Mouse (Mus musculus): ENCODE measurements around the gene Rybp. TPM values are rescaled to one million over a fixed set of nuclear protein-coding genes. Genes with fewer than 3 reads are reported as not detected.

The Rybp gene
- polyA plus RNA-seq, 1 experiment = 37.4 TPM

GRCm38 (mm10) chr6:100203492-100203891 is 83.8 kb downstream of the Rybp start:
- TF ChIP-seq CTCF (IDR thresholded peaks at IDR 0.05; ENCODE audit: extremely low read depth, insufficient read depth, low read length) (no peak), POLR2A (IDR thresholded peaks at IDR 0.05; ENCODE audit: extremely low read depth, insufficient read depth, low read length) (no peak)
- H3K4me1 ChIP-seq (ENCODE audit: control insufficient read depth, insufficient read depth, low read length) = peaks cover 7% of the 10 kb centered on the region
- no peak overlapping the region for H3K27ac ChIP-seq (ENCODE audit: insufficient read depth, low read length)
- H3K4me3 ChIP-seq (ENCODE audit: insufficient read depth, low read length) = no peak overlapping the region

- Histone ChIP-seq H3K4me1 (ENCODE audit: control insufficient read depth, insufficient read depth, low read length) (peaks cover 4% of the 10 kb centered on the region), H3K4me3 (ENCODE audit: insufficient read depth, low read length) (no peak overlapping the region), H3K27ac (ENCODE audit: insufficient read depth, low read length) (no peak overlapping the region)
- TF ChIP-seq POLR2A (IDR thresholded peaks at IDR 0.05; ENCODE audit: extremely low read depth, insufficient read depth, low read length) (no peak), CTCF (IDR thresholded peaks at IDR 0.05; ENCODE audit: extremely low read depth, insufficient read depth, low read length) (no peak)
Observed at GRCm38 (mm10) chr6:100202091-100202490, 85.2 kb downstream of the Rybp start.

GRCm38 (mm10) chr6:100197102-100197501 is 90.2 kb downstream of the Rybp start:
- TF ChIP-seq POLR2A (IDR thresholded peaks at IDR 0.05; ENCODE audit: extremely low read depth, insufficient read depth, low read length) = no peak
- TF ChIP-seq CTCF (IDR thresholded peaks at IDR 0.05; ENCODE audit: extremely low read depth, insufficient read depth, low read length) = no peak
- Histone ChIP-seq H3K27ac (ENCODE audit: insufficient read depth, low read length) (no peak overlapping the region), H3K4me3 (ENCODE audit: insufficient read depth, low read length) (no peak overlapping the region), H3K4me1 (ENCODE audit: control insufficient read depth, insufficient read depth, low read length) (no peaks in the 10 kb centered on the region)

GRCm38 (mm10) chr6:100195870-100196409 is 91.3 kb downstream of the Rybp start:
- H3K27ac ChIP-seq (ENCODE audit: insufficient read depth, low read length) = no peak overlapping the region

GRCm38 (mm10) chr6:100195091-100195490 is 92.2 kb downstream of the Rybp start:
- Histone ChIP-seq H3K27ac (ENCODE audit: insufficient read depth, low read length) (no peak overlapping the region), H3K4me3 (ENCODE audit: insufficient read depth, low read length) (no peak overlapping the region), H3K4me1 (ENCODE audit: control insufficient read depth, insufficient read depth, low read length) (no peaks in the 10 kb centered on the region)
- TF ChIP-seq CTCF (IDR thresholded peaks at IDR 0.05; ENCODE audit: extremely low read depth, insufficient read depth, low read length) (no peak), POLR2A (IDR thresholded peaks at IDR 0.05; ENCODE audit: extremely low read depth, insufficient read depth, low read length) (no peak)

More at GRCm38 (mm10) chr6:100195870-100196409, 91.3 kb downstream of the Rybp start:
- Histone ChIP-seq H3K4me1 (ENCODE audit: control insufficient read depth, insufficient read depth, low read length) (no peaks in the 10 kb centered on the region), H3K4me3 (ENCODE audit: insufficient read depth, low read length) (no peak overlapping the region)
- TF ChIP-seq POLR2A (IDR thresholded peaks at IDR 0.05; ENCODE audit: extremely low read depth, insufficient read depth, low read length) (no peak), CTCF (IDR thresholded peaks at IDR 0.05; ENCODE audit: extremely low read depth, insufficient read depth, low read length) (no peak)

- Histone ChIP-seq H3K4me1 (ENCODE audit: control insufficient read depth, insufficient read depth, low read length) (no peaks in the 10 kb centered on the region), H3K27ac (ENCODE audit: insufficient read depth, low read length) (no peak overlapping the region), H3K4me3 (ENCODE audit: insufficient read depth, low read length) (no peak overlapping the region)
- TF ChIP-seq CTCF (IDR thresholded peaks at IDR 0.05; ENCODE audit: extremely low read depth, insufficient read depth, low read length) = no peak
Observed at GRCm38 (mm10) chr6:100193760-100194159, 93.5 kb downstream of the Rybp start.

GRCm38 (mm10) chr6:100192691-100193229 is 94.5 kb downstream of the Rybp start:
- Histone ChIP-seq H3K27ac (ENCODE audit: insufficient read depth, low read length) (no peak overlapping the region), H3K4me1 (ENCODE audit: control insufficient read depth, insufficient read depth, low read length) (no peaks in the 10 kb centered on the region), H3K4me3 (ENCODE audit: insufficient read depth, low read length) (no peak overlapping the region)
- TF ChIP-seq POLR2A (IDR thresholded peaks at IDR 0.05; ENCODE audit: extremely low read depth, insufficient read depth, low read length) (no peak), CTCF (IDR thresholded peaks at IDR 0.05; ENCODE audit: extremely low read depth, insufficient read depth, low read length) (no peak)

- TF ChIP-seq CTCF (IDR thresholded peaks at IDR 0.05; ENCODE audit: extremely low read depth, insufficient read depth, low read length) = no peak
- TF ChIP-seq POLR2A (IDR thresholded peaks at IDR 0.05; ENCODE audit: extremely low read depth, insufficient read depth, low read length) = no peak
- Histone ChIP-seq H3K4me1 (ENCODE audit: control insufficient read depth, insufficient read depth, low read length) (no peaks in the 10 kb centered on the region), H3K4me3 (ENCODE audit: insufficient read depth, low read length) (no peak overlapping the region), H3K27ac (ENCODE audit: insufficient read depth, low read length) (no peak overlapping the region)
Observed at GRCm38 (mm10) chr6:100190803-100191559, 96.3 kb downstream of the Rybp start.

GRCm38 (mm10) chr6:100190310-100190709 is 97.0 kb downstream of the Rybp start:
- no peak for TF ChIP-seq POLR2A (IDR thresholded peaks at IDR 0.05; ENCODE audit: extremely low read depth, insufficient read depth, low read length)
- TF ChIP-seq CTCF (IDR thresholded peaks at IDR 0.05; ENCODE audit: extremely low read depth, insufficient read depth, low read length) = no peak

More at GRCm38 (mm10) chr6:100190310-100190709, 97.0 kb downstream of the Rybp start:
- H3K4me1 ChIP-seq (ENCODE audit: control insufficient read depth, insufficient read depth, low read length) = no peaks in the 10 kb centered on the region
- H3K4me3 ChIP-seq (ENCODE audit: insufficient read depth, low read length) = no peak overlapping the region
- H3K27ac ChIP-seq (ENCODE audit: insufficient read depth, low read length) = no peak overlapping the region
